Mouse (Mus musculus) CD4-positive, CD25-positive, alpha-beta regulatory T cell, adult 9 weeks (primary cell): Measurements from ENCODE around the gene Zfp945. TPM values are rescaled to one million over a fixed set of nuclear protein-coding genes. Genes with fewer than 3 reads are reported as not detected.

Experiments
- polyA plus RNA-seq: library from polyadenylated mRNA; unstranded; fragments of 100-300 nt; shearing (Covaris generic); gene quantifications from one replicate; pipeline ENCODE4 v1.2.1, GENCODE M21; 2017

The Zfp945 gene
- polyA plus RNA-seq, result 34.2 TPM

DNA sequence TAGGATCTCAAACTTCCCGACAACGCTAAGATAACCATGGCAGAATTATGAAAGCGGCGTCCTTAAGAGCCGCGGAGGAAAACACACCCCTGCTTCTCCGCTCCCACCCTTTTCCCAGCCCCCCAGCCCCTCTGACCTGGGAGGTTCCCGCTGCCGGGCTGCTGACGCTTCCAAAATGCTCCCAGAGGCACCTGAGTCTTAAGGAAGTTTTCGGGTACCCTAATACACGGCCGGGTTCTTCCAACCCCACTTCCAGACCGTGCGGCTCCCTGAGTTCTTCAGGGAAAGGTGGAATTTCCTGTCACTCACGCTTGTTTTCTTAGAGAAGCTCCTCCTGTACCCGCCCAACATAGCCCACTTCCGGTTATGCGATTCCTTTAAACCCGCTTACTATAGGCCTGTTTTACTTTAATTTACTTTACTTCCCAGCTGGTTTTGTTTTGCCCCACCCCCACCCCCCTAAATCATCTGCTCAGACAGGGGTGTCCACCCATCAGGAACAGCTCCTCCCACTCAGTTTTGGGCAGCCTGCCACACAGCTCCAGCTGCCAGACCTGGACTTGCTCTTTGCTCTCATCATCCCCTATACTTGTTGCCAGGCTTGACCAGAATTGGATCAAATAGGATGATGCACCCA lies at the start of gene Zfp945:
Zfp945 (minus strand) TSS at position 290 of the 637 bp plus-strand sequence.

Other genes starting within 250 kb of the Zfp945 start
- gene Vmn2r113, start 75.8 kb upstream of the Zfp945 start, polyA plus RNA-seq, result 0.02 TPM
- gene Vmn2r-ps130, start 194.0 kb upstream of the Zfp945 start, polyA plus RNA-seq, result not detected